Mouse (Mus musculus): ENCODE data around the gene Hapln4. TPM values are rescaled to one million over a fixed set of nuclear protein-coding genes. Genes with fewer than 3 reads are reported as not detected.

The Hapln4 gene
- polyA plus RNA-seq (2012; rRNA removed): 0.02 and 0.05 TPM in 2 replicates

GRCm38 (mm10) chr8:70083285-70083684, at the start of gene Hapln4:
TSS of gene Hapln4 (plus strand) at chr8:70083457.

GRCm38 (mm10) chr8:70042583-70043455, 40.4 kb upstream of the Hapln4 start, which contains the start of the genes Mau2 and Sugp1:
TSS of gene Mau2 (minus strand) at chr8:70042734.
TSS of gene Sugp1 (plus strand) at chr8:70042813.

GRCm38 (mm10) chr8:70072441-70073069, 10.7 kb upstream of the Hapln4 start, which contains the start of gene Tm6sf2:
TSS of gene Tm6sf2 (plus strand) at chr8:70072924.

GRCm38 (mm10) chr8:70120667-70121066, 37.4 kb downstream of the Hapln4 start, which contains the start of gene Ncan:
TSS of gene Ncan (minus strand) at chr8:70120873.

GRCm38 (mm10) chr8:70131166-70131883, 48.1 kb downstream of the Hapln4 start, which contains the start of gene Nr2c2ap:
TSS of gene Nr2c2ap (plus strand) at chr8:70131333.

GRCm38 (mm10) chr8:70139026-70139857, 56.0 kb downstream of the Hapln4 start, which contains the start of the genes Rfxank, Borcs8 and Mef2b:
TSS of gene Rfxank (minus strand) at chr8:70139154.
TSS of gene Borcs8 (plus strand) at chr8:70139499.
TSS of gene Mef2b (plus strand) at chr8:70139711.

Other genes starting within 250 kb of the Hapln4 start
- gene Cilp2, start 195.8 kb upstream of the Hapln4 start, polyA plus RNA-seq (2012; rRNA removed): 0.01 and 0.02 TPM in 2 replicates
- 0.22 and 0.24 TPM in 2 replicates for gene Tssk6, start 181.3 kb upstream of the Hapln4 start, polyA plus RNA-seq (2012; rRNA removed)
- gene Ndufa13, start 180.9 kb upstream of the Hapln4 start, polyA plus RNA-seq (2012; rRNA removed): 62.7 and 63.0 TPM in 2 replicates
- gene Yjefn3, start 180.7 kb upstream of the Hapln4 start, polyA plus RNA-seq (2012; rRNA removed): 0.44 and 0.46 TPM in 2 replicates
- 12.3 and 13.6 TPM in 2 replicates for gene Gatad2a, start 87.1 kb upstream of the Hapln4 start, polyA plus RNA-seq (2012; rRNA removed)
- 19.7 and 22.0 TPM in 2 replicates for gene Mau2, start 40.7 kb upstream of the Hapln4 start, polyA plus RNA-seq (2012; rRNA removed)
- 5.8 and 6.6 TPM in 2 replicates for gene Sugp1, start 40.6 kb upstream of the Hapln4 start, polyA plus RNA-seq (2012; rRNA removed)
- gene Tm6sf2, start 10.5 kb upstream of the Hapln4 start, polyA plus RNA-seq (2012; rRNA removed): 1.7 and 3.0 TPM in 2 replicates
- gene Ncan, start 37.4 kb downstream of the Hapln4 start, polyA plus RNA-seq (2012; rRNA removed): under 0.01 TPM in 1 of 2 replicates, not detected in the other
- 7.7 and 8.4 TPM in 2 replicates for gene Nr2c2ap, start 47.9 kb downstream of the Hapln4 start, polyA plus RNA-seq (2012; rRNA removed)
- gene Rfxank, start 55.7 kb downstream of the Hapln4 start, polyA plus RNA-seq (2012; rRNA removed): 5.7 and 7.2 TPM in 2 replicates
- 24.7 and 27.1 TPM in 2 replicates for gene Borcs8, start 56.0 kb downstream of the Hapln4 start, polyA plus RNA-seq (2012; rRNA removed)
- gene Mef2b, start 56.3 kb downstream of the Hapln4 start, polyA plus RNA-seq (2012; rRNA removed): 0.02 and 0.06 TPM in 2 replicates
- gene Tmem161a, start 88.9 kb downstream of the Hapln4 start, polyA plus RNA-seq (2012; rRNA removed): 38.5 and 51.0 TPM in 2 replicates
- 45.6 and 57.7 TPM in 2 replicates for gene Slc25a42, start 128.8 kb downstream of the Hapln4 start, polyA plus RNA-seq (2012; rRNA removed)
- gene Sugp2, start 150.8 kb downstream of the Hapln4 start, polyA plus RNA-seq (2012; rRNA removed): 12.9 and 16.4 TPM in 2 replicates
- gene Armc6, start 151.0 kb downstream of the Hapln4 start, polyA plus RNA-seq (2012; rRNA removed): 7.8 and 7.9 TPM in 2 replicates
- 6.7 and 6.9 TPM in 2 replicates for gene Homer3, start 199.4 kb downstream of the Hapln4 start, polyA plus RNA-seq (2012; rRNA removed)
- gene Ddx49, start 219.0 kb downstream of the Hapln4 start, polyA plus RNA-seq (2012; rRNA removed): 16.9 and 18.1 TPM in 2 replicates
- 193 and 196 TPM in 2 replicates for gene Cope, start 219.1 kb downstream of the Hapln4 start, polyA plus RNA-seq (2012; rRNA removed)
- gene Cers1, start 232.3 kb downstream of the Hapln4 start, polyA plus RNA-seq (2012; rRNA removed): 0.07 and 0.09 TPM in 2 replicates
- 0.05 TPM in 1 of 2 replicates, not detected in the other for gene Gdf1, start 246.4 kb downstream of the Hapln4 start, polyA plus RNA-seq (2012; rRNA removed)

Measured in liver, embryonic 18 days (tissue).